Mouse (Mus musculus) left cerebral cortex, adult 8-10 months (tissue): Measurements from ENCODE around the gene Tulp1. TPM values are rescaled to one million over a fixed set of nuclear protein-coding genes. Genes with fewer than 3 reads are reported as not detected.
"Not testable (repeated sequence)": the region's sequence is repeated elsewhere in the genome, so short reads cannot be mapped to it uniquely, and the experiment has no call there.

Source experiments
- DNase-seq, 2 experiments: peaks; one replicate each; pipeline ENCODE4 v3.0.0; 2022; ENCODE audit warnings: low spot score in 2 of 2
- total RNA-seq, 4 experiments: library from RNA; stranded (reverse); gene quantifications; 2 replicates each; pipeline ENCODE4 v1.2.4; 2022

Gene Tulp1
- total RNA-seq, 4 experiments from 2014 or later, result 0.27 TPM; not detected in 3

GRCm38 (mm10) chr17:28369056-28369455, 4.0 kb upstream of the Tulp1 start:
- DNase-seq, result no peak

- peak in 1 of 2 experiments; percentile 44 for DNase-seq
Observed at GRCm38 (mm10) chr17:28368449-28368848, 3.4 kb upstream of the Tulp1 start.

- DNase-seq, result no peak
Observed at GRCm38 (mm10) chr17:28363507-28363906, 1.5 kb downstream of the Tulp1 start.

- DNase-seq, result no peak
Observed at GRCm38 (mm10) chr17:28362653-28363292, 2.2 kb downstream of the Tulp1 start.

GRCm38 (mm10) chr17:28361921-28362652, 2.9 kb downstream of the Tulp1 start:
- DNase-seq, result no peak

GRCm38 (mm10) chr17:28360531-28361277, 4.3 kb downstream of the Tulp1 start:
- DNase-seq, result no peak

- DNase-seq, result not testable (repeated sequence)
Observed at GRCm38 (mm10) chr17:28358576-28359261, 6.3 kb downstream of the Tulp1 start.

- no peak for DNase-seq
Observed at GRCm38 (mm10) chr17:28355871-28356270, 9.2 kb downstream of the Tulp1 start.

GRCm38 (mm10) chr17:28352018-28352417, 13.0 kb downstream of the Tulp1 start:
- DNase-seq, result no peak

- DNase-seq, result no peak
Observed at GRCm38 (mm10) chr17:28351353-28351890, 13.6 kb downstream of the Tulp1 start.

- no peak for DNase-seq
Observed at GRCm38 (mm10) chr17:28350466-28351352, 14.3 kb downstream of the Tulp1 start, which contains the start of gene Tead3. Gene Tead3 (minus strand): TSS chr17:28350817.

GRCm38 (mm10) chr17:28349901-28350465, 15.0 kb downstream of the Tulp1 start:
- DNase-seq, result no peak

GRCm38 (mm10) chr17:28349264-28349880, 15.7 kb downstream of the Tulp1 start:
- no peak for DNase-seq

- no peak for DNase-seq
Observed at GRCm38 (mm10) chr17:28348211-28348610, 16.8 kb downstream of the Tulp1 start.

- DNase-seq, result no peak
Observed at GRCm38 (mm10) chr17:28347327-28347726, 17.7 kb downstream of the Tulp1 start.

- no peak for DNase-seq
Observed at GRCm38 (mm10) chr17:28345882-28346281, 19.1 kb downstream of the Tulp1 start.

- no peak for DNase-seq
Observed at GRCm38 (mm10) chr17:28345271-28345721, 19.7 kb downstream of the Tulp1 start.

GRCm38 (mm10) chr17:28344670-28345069, 20.4 kb downstream of the Tulp1 start:
- DNase-seq, result no peak

- no peak for DNase-seq
Observed at GRCm38 (mm10) chr17:28344050-28344607, 20.9 kb downstream of the Tulp1 start.
